Comparison of ENCODE assay signal across 9 mouse cellular contexts in the genomic region with DNA sequence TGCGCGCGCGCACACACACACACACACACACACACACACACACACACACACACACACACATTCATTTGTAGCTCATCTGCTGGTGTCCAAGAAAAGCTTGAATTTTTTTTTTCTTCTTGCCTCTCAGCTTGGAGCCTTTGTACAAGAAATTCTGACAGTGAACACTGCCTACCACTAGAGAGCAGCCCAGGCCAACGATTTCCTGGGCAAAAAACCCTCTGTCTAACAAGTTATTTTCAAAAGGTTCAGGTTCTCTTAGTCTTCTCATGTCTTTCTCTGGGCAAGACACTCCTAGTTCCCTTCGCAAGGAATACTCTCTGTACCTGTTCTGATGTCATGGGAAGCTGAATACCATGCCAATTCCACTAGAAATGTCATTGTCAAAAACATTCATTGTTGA.
DNase-seq lines count a peak whose midpoint lies in the region; ATAC-seq and TF ChIP-seq lines count a peak whose summit lies in the region.
"Had no signal": no experiment of that assay in that cellular context is flagged by ENCODE, and none has a peak within 500 bp of the region (broad histone marks: within the 10 kb centered on the region; RNA-seq: fewer than 3 reads in every experiment).

No protein-coding gene starts in this region.

- H3K4me2 ChIP-seq in liver, postnatal 0 days (ENCODE audit: low read depth, low read length) = no peak overlapping the region
- H3K4me2 ChIP-seq in liver, embryonic 12.5 days = no peak overlapping the region
- H3K4me2 ChIP-seq: embryonic facial prominence, embryonic 13.5 days; liver, embryonic 15.5 days had no signal

- no peaks in the 10 kb centered on the region for H3K36me3 ChIP-seq in liver, postnatal 0 days (replicated peaks; ENCODE audit: insufficient read depth, low read length)
- H3K36me3 ChIP-seq in liver, embryonic 12.5 days = no peaks in the 10 kb centered on the region
- H3K36me3 ChIP-seq: embryonic facial prominence, embryonic 13.5 days; liver, embryonic 15.5 days had no signal

- no peak for TF ChIP-seq EP300 in liver, postnatal 0 days (IDR thresholded peaks at IDR 0.05; ENCODE audit: low read depth)

- H3K4me1 ChIP-seq in liver, postnatal 0 days (ENCODE audit: insufficient read depth) = no peaks in the 10 kb centered on the region
- no peaks in the 10 kb centered on the region for H3K4me1 ChIP-seq in liver, embryonic 12.5 days
- no peaks in the 10 kb centered on the region for H3K4me1 ChIP-seq in cortical plate, adult 2 months (ENCODE audit: control insufficient read depth, insufficient read depth, low read length)
- H3K4me1 ChIP-seq: embryonic facial prominence, embryonic 13.5 days; liver, embryonic 15.5 days had no signal

- no peak for TF ChIP-seq POLR2A in cortical plate, adult 2 months (IDR thresholded peaks at IDR 0.05; ENCODE audit: extremely low read depth, insufficient read depth, low read length)

- H3K9me3 ChIP-seq in liver, postnatal 0 days (ENCODE audit: low read length) = no peaks in the 10 kb centered on the region
- H3K9me3 ChIP-seq in liver, embryonic 12.5 days (replicated peaks) = no peaks in the 10 kb centered on the region
- H3K9me3 ChIP-seq: embryonic facial prominence, embryonic 13.5 days; liver, embryonic 15.5 days had no signal

- no peak overlapping the region for H3K9ac ChIP-seq in liver, postnatal 0 days (replicated peaks)
- no peak overlapping the region for H3K9ac ChIP-seq in liver, embryonic 12.5 days
- H3K9ac ChIP-seq: embryonic facial prominence, embryonic 13.5 days; liver, embryonic 15.5 days had no signal

- 67% methylated on average over 6 of the region's 6 CpGs for WGBS in liver, postnatal 0 days (ENCODE audit: insufficient replicate concordance)
- 78% methylated on average over 6 of the region's 6 CpGs for WGBS in liver, embryonic 12.5 days (ENCODE audit: insufficient replicate concordance)

- no peak overlapping the region for H3K27ac ChIP-seq in liver, postnatal 0 days (ENCODE audit: low read depth)
- H3K27ac ChIP-seq in liver, embryonic 12.5 days = no peak overlapping the region
- no peak overlapping the region for H3K27ac ChIP-seq in cortical plate, adult 2 months (ENCODE audit: insufficient read depth, low read length)
- H3K27ac ChIP-seq: embryonic facial prominence, embryonic 13.5 days; liver, embryonic 15.5 days had no signal

- DNase-seq in liver, postnatal 0 days = no peak
- peak; percentile 28 for DNase-seq in adipocyte (ENCODE audit: low spot score)
- DNase-seq in induced T-regulatory cell, adult 2 months (ENCODE audit: low read depth) = peak; percentile 22
- DNase-seq in yolk sac, embryonic 10.5 days (ENCODE audit: low spot score) = no peak

- no peak overlapping the region for H3K4me3 ChIP-seq in liver, postnatal 0 days (ENCODE audit: low read depth, low read length)
- H3K4me3 ChIP-seq in liver, embryonic 12.5 days = no peak overlapping the region
- no peak overlapping the region for H3K4me3 ChIP-seq in cortical plate, adult 2 months (ENCODE audit: insufficient read depth, low read length)
- H3K4me3 ChIP-seq: embryonic facial prominence, embryonic 13.5 days; liver, embryonic 15.5 days had no signal

- peak; percentile 28; the same call in 1 of the 2 replicates for TF ChIP-seq CTCF in liver, postnatal 0 days (IDR thresholded peaks at IDR 0.05; ENCODE audit: low read depth)
- peak; percentile 81 for TF ChIP-seq CTCF in cortical plate, adult 2 months (IDR thresholded peaks at IDR 0.05; ENCODE audit: extremely low read depth, insufficient read depth, low read length)

- H3K27me3 ChIP-seq in liver, postnatal 0 days (ENCODE audit: insufficient read depth, low read length) = no peaks in the 10 kb centered on the region
- H3K27me3 ChIP-seq in liver, embryonic 12.5 days (replicated peaks) = no peaks in the 10 kb centered on the region
- H3K27me3 ChIP-seq: embryonic facial prominence, embryonic 13.5 days; liver, embryonic 15.5 days had no signal

- no peak for ATAC-seq in liver, postnatal 0 days
- no peak for ATAC-seq in liver, embryonic 12.5 days
- ATAC-seq in megakaryocyte progenitor cell, adult 5-6 weeks (replicated peaks; ENCODE audit: poor library complexity) = peak; percentile 63

Comparison
In these comparisons a context has a peak if more than half of its experiments do, and no peak if none do; other contexts are left out.
1. DNase-seq: peak in adipocyte (single experiment) and induced T-regulatory cell, adult 2 months (single experiment); none in liver, postnatal 0 days (single experiment) and yolk sac, embryonic 10.5 days (single experiment).